Mouse (Mus musculus): ENCODE data around the gene Rnf180.

DNA sequence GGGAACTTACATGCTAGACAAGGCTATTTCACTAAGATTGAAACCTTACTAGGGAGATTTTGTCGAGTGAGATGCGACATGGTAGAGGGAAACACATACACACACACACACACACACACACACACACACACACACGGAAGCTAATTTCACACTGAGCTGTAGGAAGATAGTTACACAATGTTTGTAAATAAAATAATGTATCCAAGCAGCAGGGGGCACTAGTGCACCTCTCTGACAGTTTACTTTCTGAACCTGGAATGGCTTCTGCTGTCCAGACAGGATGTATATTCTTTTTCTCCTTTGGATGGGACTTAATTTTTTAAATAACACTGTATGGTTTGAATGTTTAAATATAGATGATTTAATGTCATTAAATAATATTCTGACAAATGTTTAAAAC lies 27.9 kb downstream of the Rnf180 start:
- TF ChIP-seq POLR2A (IDR thresholded peaks at IDR 0.05; ENCODE audit: extremely low read depth, insufficient read depth, low read length), result no peak
- peak; percentile 16; the same call in 1 of the 2 replicates for TF ChIP-seq CTCF (IDR thresholded peaks at IDR 0.05; ENCODE audit: low read depth, low read length)
